Mouse (Mus musculus) midbrain, embryonic 12.5 days (tissue): ENCODE data around the gene Ahsg. TPM values are rescaled to one million over a fixed set of nuclear protein-coding genes. Genes with fewer than 3 reads are reported as not detected.

Experiments
- ATAC-seq: fragments of 200-750 bp; cut with Nextera tagmentation; 2 replicates; pipeline ENCODE4 v1.8.0; 2017; ENCODE audit warnings: low read depth, moderate TSS enrichment, moderate library complexity; ENCODE audit not compliant: low FRiP score
- H3K27ac ChIP-seq: fragments of 300-500 bp; sonication (generic); replicated peaks from 2 replicates; pipeline ENCODE4 v1.5.1; 2016; ENCODE audit warnings: mild to moderate bottlenecking
- H3K27me3 ChIP-seq: fragments of 300-500 bp; sonication (generic); 2 replicates; pipeline ENCODE4 v1.6.1; 2016; ENCODE audit warnings: mild to moderate bottlenecking
- H3K36me3 ChIP-seq: fragments of 300-500 bp; sonication (generic); 2 replicates; pipeline ENCODE4 v1.6.1; 2016
- H3K4me1 ChIP-seq: fragments of 300-500 bp; sonication (generic); 2 replicates; pipeline ENCODE4 v1.6.1; 2016
- H3K4me2 ChIP-seq: fragments of 300-500 bp; sonication (generic); replicated peaks from 2 replicates; pipeline ENCODE4 v1.6.1; 2016; ENCODE audit warnings: mild to moderate bottlenecking, moderate library complexity
- H3K4me3 ChIP-seq: fragments of 300-500 bp; sonication (generic); 2 replicates; pipeline ENCODE4 v1.5.1; 2016; ENCODE audit warnings: mild to moderate bottlenecking
- H3K9ac ChIP-seq: fragments of 300-500 bp; sonication (generic); replicated peaks from 2 replicates; pipeline ENCODE4 v1.6.1; 2016; ENCODE audit warnings: mild to moderate bottlenecking, moderate library complexity
- H3K9me3 ChIP-seq: fragments of 300-500 bp; sonication (generic); 2 replicates; pipeline ENCODE4 v1.6.1; 2016; ENCODE audit warnings: mild to moderate bottlenecking
- WGBS: fragments of 180-500 bp; shearing (Covaris S2); methylation state at CpG from one replicate; pipeline ENCODE4 v1.1.7; 2016; 5-methylcytosine and 5-hydroxymethylcytosine counted together
- polyA plus RNA-seq: library from polyadenylated mRNA; unstranded; fragments of >200 nt; fragmentation: Nextera tagmentation; extraction: Ambion mirVana; gene quantifications from 2 replicates; pipeline ENCODE4 v1.2.1, GENCODE M21; 2016

Gene Ahsg
- polyA plus RNA-seq, 1 experiment from 2014 or later = not detected

GRCm38 (mm10) chr16:22889716-22890115 is 1.4 kb upstream of the Ahsg start:
- no peaks in the 10 kb centered on the region for H3K9me3 ChIP-seq
- ATAC-seq = no peak
- H3K9ac ChIP-seq = no peak overlapping the region
- H3K4me1 ChIP-seq = 0 out of 2 replicates have a peak, but pooled peaks cover 4% of the 10 kb centered on the region
- H3K4me2 ChIP-seq = no peak overlapping the region
- H3K27ac ChIP-seq = no peak overlapping the region
- 92% methylated on average over 8 of the region's 8 CpGs for whole genome bisulfite sequencing
- no peaks in the 10 kb centered on the region for H3K36me3 ChIP-seq
- no peaks in the 10 kb centered on the region; the same call in 1 of the 2 replicates for H3K27me3 ChIP-seq
- H3K4me3 ChIP-seq = no peak overlapping the region

- Histone ChIP-seq H3K27ac (no peak overlapping the region), H3K9ac (no peak overlapping the region), H3K4me3 (no peak overlapping the region), H3K4me1 (0 out of 2 replicates have a peak, but pooled peaks cover 4% of the 10 kb centered on the region), H3K36me3 (no peaks in the 10 kb centered on the region), H3K27me3 (no peaks in the 10 kb centered on the region), H3K9me3 (no peaks in the 10 kb centered on the region), H3K4me2 (no peak overlapping the region)
- ATAC-seq = no peak
- 92% methylated on average over 8 of the region's 8 CpGs for WGBS
These were observed 667 bp downstream of the Ahsg start for GRCm38 (mm10) chr16:22891733-22892154.

GRCm38 (mm10) chr16:22894095-22894494 is 3.0 kb downstream of the Ahsg start:
- H3K36me3 ChIP-seq = no peaks in the 10 kb centered on the region
- no peaks in the 10 kb centered on the region for H3K27me3 ChIP-seq
- no peak overlapping the region for H3K4me3 ChIP-seq
- no peaks in the 10 kb centered on the region for H3K9me3 ChIP-seq
- no peak overlapping the region for H3K9ac ChIP-seq
- H3K4me2 ChIP-seq = no peak overlapping the region
- WGBS = 80% methylated on average over 8 of the region's 8 CpGs
- H3K4me1 ChIP-seq = no peaks in the 10 kb centered on the region
- H3K27ac ChIP-seq = no peak overlapping the region
- ATAC-seq = no peak

- no peaks in the 10 kb centered on the region for H3K27me3 ChIP-seq
- no peak overlapping the region for H3K4me3 ChIP-seq
- H3K4me2 ChIP-seq = no peak overlapping the region
- no peaks in the 10 kb centered on the region for H3K4me1 ChIP-seq
- no peak overlapping the region for H3K9ac ChIP-seq
- no peaks in the 10 kb centered on the region for H3K9me3 ChIP-seq
- H3K36me3 ChIP-seq = no peaks in the 10 kb centered on the region
- ATAC-seq = no peak
- 76% methylated on average over 2 of the region's 2 CpGs for WGBS
- H3K27ac ChIP-seq = no peak overlapping the region
These were observed 5.5 kb downstream of the Ahsg start for GRCm38 (mm10) chr16:22896618-22897017.

- Histone ChIP-seq H3K9ac (no peak overlapping the region), H3K9me3 (no peaks in the 10 kb centered on the region), H3K4me3 (no peak overlapping the region), H3K27me3 (no peaks in the 10 kb centered on the region), H3K4me2 (no peak overlapping the region), H3K4me1 (no peaks in the 10 kb centered on the region), H3K36me3 (no peaks in the 10 kb centered on the region), H3K27ac (no peak overlapping the region)
- ATAC-seq = no peak
- WGBS = 67% methylated on average over 5 of the region's 5 CpGs
These were observed 8.3 kb downstream of the Ahsg start for GRCm38 (mm10) chr16:22899346-22899745.

- WGBS = 89% methylated on average over 10 of the region's 10 CpGs
- no peak overlapping the region for H3K4me2 ChIP-seq
- no peaks in the 10 kb centered on the region for H3K36me3 ChIP-seq
- H3K4me1 ChIP-seq = no peaks in the 10 kb centered on the region
- no peak overlapping the region for H3K27ac ChIP-seq
- no peak overlapping the region for H3K4me3 ChIP-seq
- no peaks in the 10 kb centered on the region for H3K27me3 ChIP-seq
- no peak overlapping the region for H3K9ac ChIP-seq
- ATAC-seq = no peak
- no peaks in the 10 kb centered on the region for H3K9me3 ChIP-seq
These were observed 8.9 kb downstream of the Ahsg start for GRCm38 (mm10) chr16:22899866-22900570.

- no peak for ATAC-seq
These were observed 10.2 kb downstream of the Ahsg start for GRCm38 (mm10) chr16:22901326-22901725.

GRCm38 (mm10) chr16:22909290-22909689 is 18.2 kb downstream of the Ahsg start:
- no peak overlapping the region for H3K9ac ChIP-seq
- ATAC-seq = no peak
- no peaks in the 10 kb centered on the region for H3K36me3 ChIP-seq
- H3K4me1 ChIP-seq = no peaks in the 10 kb centered on the region
- WGBS = 91% methylated on average over 6 of the region's 6 CpGs
- H3K4me2 ChIP-seq = no peak overlapping the region
- H3K9me3 ChIP-seq = no peaks in the 10 kb centered on the region
- H3K27me3 ChIP-seq = no peaks in the 10 kb centered on the region
- no peak overlapping the region for H3K27ac ChIP-seq
- H3K4me3 ChIP-seq = no peak overlapping the region

More at GRCm38 (mm10) chr16:22901326-22901725, 10.2 kb downstream of the Ahsg start:
- Histone ChIP-seq H3K4me2 (no peak overlapping the region), H3K4me3 (no peak overlapping the region), H3K9me3 (no peaks in the 10 kb centered on the region), H3K4me1 (no peaks in the 10 kb centered on the region), H3K27me3 (no peaks in the 10 kb centered on the region), H3K36me3 (no peaks in the 10 kb centered on the region), H3K9ac (no peak overlapping the region), H3K27ac (no peak overlapping the region)
- 88% methylated on average over 3 of the region's 3 CpGs for WGBS

- Histone ChIP-seq H3K9ac (no peak overlapping the region), H3K4me3 (no peak overlapping the region), H3K27me3 (no peaks in the 10 kb centered on the region), H3K4me2 (no peak overlapping the region), H3K9me3 (no peaks in the 10 kb centered on the region), H3K27ac (no peak overlapping the region), H3K4me1 (no peaks in the 10 kb centered on the region), H3K36me3 (no peaks in the 10 kb centered on the region)
- no peak for ATAC-seq
- WGBS = 80% methylated on average over 3 of the region's 3 CpGs
These were observed 20.9 kb downstream of the Ahsg start for GRCm38 (mm10) chr16:22911986-22912385.

GRCm38 (mm10) chr16:22912886-22913285 is 21.8 kb downstream of the Ahsg start:
- H3K4me1 ChIP-seq = no peaks in the 10 kb centered on the region
- no peak for ATAC-seq
- no peak overlapping the region for H3K4me3 ChIP-seq
- no peak overlapping the region for H3K27ac ChIP-seq
- 86% methylated on average over 6 of the region's 6 CpGs for WGBS
- no peak overlapping the region for H3K4me2 ChIP-seq
- H3K9me3 ChIP-seq = no peaks in the 10 kb centered on the region
- no peak overlapping the region for H3K9ac ChIP-seq
- H3K36me3 ChIP-seq = no peaks in the 10 kb centered on the region
- no peaks in the 10 kb centered on the region for H3K27me3 ChIP-seq

GRCm38 (mm10) chr16:22914276-22914675 is 23.2 kb downstream of the Ahsg start:
- H3K27ac ChIP-seq = no peak overlapping the region

GRCm38 (mm10) chr16:22918034-22918433 is 27.0 kb downstream of the Ahsg start, which contains the start of gene Fetub:
Fetub (plus strand) TSS chr16:22918334.
- Histone ChIP-seq H3K4me2 (no peak within 1 kb of the TSS), H3K27ac (no peak within 1 kb of the TSS), H3K9me3 (no peaks in the 10 kb centered on the region), H3K9ac (no peak within 1 kb of the TSS), H3K4me1 (no peaks in the 10 kb centered on the region), H3K36me3 (no peaks in the 10 kb centered on the region), H3K4me3 (no peak within 1 kb of the TSS), H3K27me3 (no peaks in the 10 kb centered on the region)
- ATAC-seq = no peak
- 93% methylated on average over 5 of the region's 5 CpGs for WGBS

More at GRCm38 (mm10) chr16:22914276-22914675, 23.2 kb downstream of the Ahsg start:
- H3K4me1 ChIP-seq = no peaks in the 10 kb centered on the region
- H3K9me3 ChIP-seq = no peaks in the 10 kb centered on the region
- H3K9ac ChIP-seq = no peak overlapping the region
- no peaks in the 10 kb centered on the region for H3K27me3 ChIP-seq
- H3K4me3 ChIP-seq = no peak overlapping the region
- no peak for ATAC-seq
- H3K4me2 ChIP-seq = no peak overlapping the region
- H3K36me3 ChIP-seq = no peaks in the 10 kb centered on the region
